Mouse (Mus musculus): ENCODE data around the gene Zfp575. TPM values are rescaled to one million over a fixed set of nuclear protein-coding genes. Genes with fewer than 3 reads are reported as not detected.

The Zfp575 gene
- polyA plus RNA-seq (2017; shearing (Covaris generic)) = under 1 TPM; 0.27 to 0.58 TPM

DNA sequence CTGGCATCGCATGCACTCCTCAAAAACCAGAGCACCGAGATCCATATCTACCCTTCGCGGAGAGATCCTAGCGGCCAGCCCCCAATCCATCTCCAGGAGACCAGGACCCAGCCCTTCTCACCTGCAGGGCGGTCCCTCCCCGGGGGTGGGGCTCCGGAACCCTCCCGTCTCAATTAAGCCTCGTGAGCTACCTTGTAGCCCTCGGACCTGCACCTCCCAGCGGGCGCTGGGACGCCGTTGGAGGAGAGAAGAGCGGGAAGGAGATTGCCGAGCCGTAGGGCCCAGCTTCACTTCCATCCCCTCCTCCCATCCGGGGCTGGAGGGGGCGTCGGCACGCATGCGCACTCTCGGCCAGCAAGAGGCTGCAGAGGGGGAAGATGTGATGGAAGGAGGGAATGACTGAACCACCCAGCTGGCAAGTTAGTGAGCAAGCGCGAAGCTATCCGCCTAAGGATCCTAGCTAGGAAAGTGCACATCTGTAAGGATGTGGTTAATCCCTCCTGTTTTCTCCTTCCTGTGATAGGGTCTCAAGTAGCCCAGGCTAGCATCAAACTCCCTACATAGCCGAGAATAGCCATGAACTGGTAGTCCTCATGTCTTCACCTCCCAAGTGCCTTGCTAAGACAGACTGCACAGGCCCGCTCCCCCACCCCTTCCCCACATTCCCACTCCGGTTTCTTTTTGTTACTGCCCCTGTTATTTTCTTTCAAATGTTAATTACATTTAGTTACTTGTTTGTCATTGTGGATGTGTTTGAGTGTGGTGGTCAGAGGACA, at the start of gene Zfp575, which contains the start of gene Ethe1:
Gene Zfp575 (minus strand): TSS at position 312 of the 776 bp plus-strand sequence.
Gene Ethe1 (plus strand): TSS at position 214 of the 776 bp plus-strand sequence.

DNA sequence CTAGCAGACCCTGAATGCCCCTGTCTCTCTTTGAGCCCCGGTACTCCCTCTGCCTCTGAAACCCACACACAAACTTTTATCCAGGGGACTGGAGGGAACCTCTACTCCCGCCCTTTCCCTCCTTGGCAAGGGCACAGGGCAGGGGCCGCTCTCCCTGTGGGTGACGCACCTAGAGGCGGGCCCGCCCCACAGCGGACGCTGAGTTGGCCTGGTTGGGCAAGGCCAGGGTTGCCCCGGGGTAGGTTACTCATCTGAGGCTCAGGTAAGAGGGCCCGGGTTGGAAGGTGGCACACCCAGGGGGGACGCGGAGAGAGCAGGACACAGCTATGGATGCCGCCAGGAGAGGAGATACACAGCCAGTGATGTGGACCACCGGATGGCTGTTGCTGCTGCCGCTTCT, 48.8 kb upstream of the Zfp575 start, which contains the start of gene Lypd3:
Gene Lypd3 (plus strand): TSS at position 287 of the 400 bp plus-strand sequence.

DNA sequence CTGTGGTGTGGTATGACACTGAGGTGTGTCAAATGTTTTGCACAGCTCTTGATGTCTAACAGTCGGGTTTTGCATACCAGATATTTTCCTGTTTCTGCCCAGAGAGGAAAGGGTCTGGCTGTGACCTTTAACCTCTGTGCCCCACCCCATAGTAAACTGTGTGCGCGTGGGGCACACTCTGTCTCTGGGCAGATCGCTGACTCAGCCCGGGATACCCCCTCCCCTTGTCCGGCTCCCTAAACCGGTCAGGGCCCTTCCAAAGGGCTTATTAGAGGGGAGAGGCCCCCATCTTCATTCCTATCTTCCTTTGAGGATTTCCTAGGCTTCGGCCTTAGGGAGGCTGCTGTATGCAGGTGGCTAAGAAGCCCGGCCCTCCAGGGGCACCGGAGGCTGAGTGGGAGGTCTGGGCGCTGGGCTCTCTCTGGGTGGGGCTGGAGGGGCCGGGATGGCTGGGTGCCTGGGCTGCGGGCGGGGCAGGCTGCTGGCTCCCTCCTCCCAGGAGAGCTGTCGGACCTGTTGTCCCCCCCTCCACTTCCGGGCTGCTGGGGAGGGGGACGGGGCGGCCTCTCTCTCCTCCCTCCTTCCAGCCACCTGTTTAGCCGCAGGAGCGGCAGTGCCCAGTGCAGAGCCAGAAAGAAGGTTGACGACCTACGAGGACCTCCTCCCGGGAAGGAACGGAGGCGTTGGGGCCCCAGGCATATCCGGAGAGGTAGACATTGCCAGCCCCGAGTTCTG, 22.9 kb upstream of the Zfp575 start, which contains the start of gene Phldb3:
Gene Phldb3 (plus strand): TSS at position 620 of the 735 bp plus-strand sequence.

DNA sequence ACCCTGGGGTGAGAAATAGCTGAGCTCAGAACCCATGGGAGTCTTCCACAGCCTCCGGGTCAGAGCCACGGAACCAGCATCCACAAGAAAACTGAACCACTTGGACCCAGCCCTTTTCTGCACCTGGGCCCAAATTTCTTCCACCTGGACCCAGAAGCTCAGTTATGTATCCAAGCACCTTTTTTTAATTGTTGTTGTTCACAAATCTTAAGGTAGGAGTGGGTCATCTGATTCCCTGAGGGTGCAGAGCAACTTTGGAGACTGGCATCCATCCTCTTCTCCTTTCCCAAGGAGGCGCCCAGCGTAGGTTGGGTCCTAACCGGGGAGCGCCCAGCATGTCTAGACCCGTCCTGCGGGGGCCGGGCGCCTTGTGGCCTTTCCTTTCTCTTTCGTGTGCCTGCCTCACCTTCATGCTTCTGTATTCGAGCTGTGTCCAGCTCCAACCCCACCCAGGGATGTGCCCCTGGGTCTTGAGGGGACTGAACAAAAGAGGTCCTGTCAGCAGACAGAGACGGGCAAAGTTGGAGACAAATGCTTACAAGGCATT, 41.3 kb downstream of the Zfp575 start, which contains the start of the genes Pinlyp and Xrcc1:
Gene Pinlyp (minus strand): TSS at position 51 of the 547 bp plus-strand sequence.
Gene Xrcc1 (plus strand): TSS at position 222 of the 547 bp plus-strand sequence.

Other genes with a start within 250 kb of the Zfp575 start
- 1 to 10 TPM in 1 of 2 experiments, under 1 TPM in 1; 0.11 to 2.3 TPM for gene Lypd5, start 238.4 kb downstream of the Zfp575 start, polyA plus RNA-seq (2017; shearing (Covaris generic))
- 100 to 1,000 TPM; 350 to 423 TPM for gene Kcnn4, start 217.4 kb downstream of the Zfp575 start, polyA plus RNA-seq (2017; shearing (Covaris generic))
- gene Smg9, start 188.0 kb downstream of the Zfp575 start, polyA plus RNA-seq (2017; shearing (Covaris generic)) = 10 to 100 TPM; 51.5 to 80.1 TPM
- under 1 TPM in 1 of 2 experiments, not detected in 1; 0.45 TPM for gene Irgc1, start 135.3 kb downstream of the Zfp575 start, polyA plus RNA-seq (2017; shearing (Covaris generic))
- 1 to 10 TPM in 1 of 2 experiments, under 1 TPM in 1; 0.65 to 3.3 TPM for gene Plaur, start 125.2 kb downstream of the Zfp575 start, polyA plus RNA-seq (2017; shearing (Covaris generic))
- under 1 TPM; 0.42 to 0.82 TPM for gene Cadm4, start 105.6 kb downstream of the Zfp575 start, polyA plus RNA-seq (2017; shearing (Covaris generic))
- gene Zfp428, start 80.6 kb downstream of the Zfp575 start, polyA plus RNA-seq (2017; shearing (Covaris generic)) = 1 to 10 TPM; 1.0 to 1.5 TPM
- 1 to 10 TPM in 1 of 2 experiments, not detected in 1; 1.1 TPM for gene AC161166.1, start 75.2 kb downstream of the Zfp575 start, polyA plus RNA-seq (2017; shearing (Covaris generic))
- 1 to 10 TPM; 3.9 to 6.5 TPM for gene Irgq, start 57.0 kb downstream of the Zfp575 start, polyA plus RNA-seq (2017; shearing (Covaris generic))
- not detected for gene Pinlyp, start 41.5 kb downstream of the Zfp575 start, polyA plus RNA-seq (2017; shearing (Covaris generic))
- 10 to 100 TPM; 60.5 to 60.6 TPM for gene Xrcc1, start 41.4 kb downstream of the Zfp575 start, polyA plus RNA-seq (2017; shearing (Covaris generic))
- 10 to 100 TPM; 19.5 to 23.6 TPM for gene Ethe1, start 98 bp downstream of the Zfp575 start, polyA plus RNA-seq (2017; shearing (Covaris generic))
- 1 to 10 TPM in 1 of 2 experiments, under 1 TPM in 1; 0.71 to 1.9 TPM for gene Phldb3, start 23.1 kb upstream of the Zfp575 start, polyA plus RNA-seq (2017; shearing (Covaris generic))
- 1 to 10 TPM in 1 of 2 experiments, under 1 TPM in 1; 0.19 to 1.1 TPM for gene Lypd3, start 48.9 kb upstream of the Zfp575 start, polyA plus RNA-seq (2017; shearing (Covaris generic))
- gene Tex101, start 89.0 kb upstream of the Zfp575 start, polyA plus RNA-seq (2017; shearing (Covaris generic)) = under 1 TPM in 1 of 2 experiments, not detected in 1; 0.36 TPM
- under 1 TPM; 0.13 to 0.31 TPM for gene BC049730, start 121.6 kb upstream of the Zfp575 start, polyA plus RNA-seq (2017; shearing (Covaris generic))
- gene Gm4763, start 139.3 kb upstream of the Zfp575 start, polyA plus RNA-seq (2017; shearing (Covaris generic)) = 1 to 10 TPM in 1 of 2 experiments, not detected in 1; 2.5 TPM
- under 1 TPM; 0.33 to 0.34 TPM for gene Cd177, start 172.7 kb upstream of the Zfp575 start, polyA plus RNA-seq (2017; shearing (Covaris generic))
- gene Ceacam10, start 189.6 kb upstream of the Zfp575 start, polyA plus RNA-seq (2017; shearing (Covaris generic)) = 1 to 10 TPM in 1 of 2 experiments, under 1 TPM in 1; 0.82 to 1.6 TPM

Measured in inflammation-experienced regulatory T-cells (primary cell).